Mouse (Mus musculus): Measurements from ENCODE around the gene Tnfrsf21.

DNA sequence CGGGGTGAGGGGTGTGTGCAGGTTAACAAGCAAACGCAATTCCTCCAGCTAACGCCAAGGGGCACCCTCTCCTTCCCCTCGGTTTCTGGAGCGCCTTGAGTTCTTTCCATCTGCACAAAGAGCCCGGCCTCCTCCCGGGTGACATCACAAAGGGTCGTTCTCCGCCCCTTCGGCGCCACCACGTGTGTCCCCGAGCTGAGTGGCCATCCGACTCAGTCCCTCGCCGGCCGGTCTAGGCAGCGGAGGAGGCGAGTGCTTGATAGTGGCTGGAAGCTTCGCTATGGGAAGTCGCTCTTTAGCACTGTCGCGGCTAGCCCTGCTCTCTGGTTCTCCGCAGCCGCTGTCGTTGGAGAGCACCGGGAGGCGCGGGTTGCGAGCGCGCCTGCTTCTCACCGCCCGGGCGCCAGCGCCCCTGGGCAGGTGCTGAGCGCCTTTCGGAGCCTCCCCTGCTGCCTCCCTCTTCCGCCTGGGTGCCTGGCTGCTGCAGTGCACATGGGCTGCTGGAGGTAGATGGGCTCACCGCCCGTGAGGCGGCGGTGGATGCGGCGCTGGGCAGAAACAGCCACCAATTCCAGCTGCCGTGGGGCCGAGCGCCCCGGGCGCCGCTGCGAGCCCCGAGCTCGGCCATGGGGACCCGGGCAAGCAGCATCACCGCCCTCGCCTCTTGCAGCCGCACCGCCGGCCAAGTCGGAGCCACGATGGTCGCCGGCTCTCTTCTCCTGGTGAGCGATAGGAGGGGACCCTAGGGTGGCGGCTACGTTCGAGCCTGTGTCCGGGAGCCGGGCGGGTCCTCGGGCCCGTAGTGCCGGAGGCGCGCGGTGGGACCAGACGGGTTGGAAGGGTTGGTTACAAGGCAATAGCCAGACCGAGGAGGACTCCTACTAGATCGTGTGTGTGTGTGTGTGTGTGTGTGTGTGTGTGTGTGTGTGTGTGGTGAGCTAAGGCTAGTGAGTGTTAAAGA, at the start of gene Tnfrsf21:
- peak; percentile 94 for TF ChIP-seq POLR2A (IDR thresholded peaks at IDR 0.05; ENCODE audit: low read depth, low read length)
- TF ChIP-seq CTCF (conservative IDR thresholded peaks at IDR 0.05; ENCODE audit: insufficient read depth, insufficient read length, low read depth, low read length): peak; percentile 87
